Mouse (Mus musculus): Measurements from ENCODE around the gene C2cd3. TPM values are rescaled to one million over a fixed set of nuclear protein-coding genes. Genes with fewer than 3 reads are reported as not detected.
A peak's percentile ranks its signal among the peaks of the same experiment; 100 is the strongest.

Gene C2cd3
- polyA plus RNA-seq, 1 experiment from 2014 or later = 23.6 TPM

GRCm38 (mm10) chr7:100388174-100388573, 16.1 kb downstream of the C2cd3 start:
- H3K27me3 ChIP-seq (replicated peaks; ENCODE audit: control insufficient read depth, insufficient read depth, low read length) = no peaks in the 10 kb centered on the region
- no peak overlapping the region for H3K4me2 ChIP-seq (ENCODE audit: low read length)
- H3K9ac ChIP-seq (ENCODE audit: low read length) = no peak overlapping the region
- ATAC-seq (replicated peaks; ENCODE audit: low FRiP score, low TSS enrichment, low read depth) (no peak), DNase-seq (ENCODE audit: low spot score) (no peak)
- H3K9me3 ChIP-seq (ENCODE audit: control insufficient read depth, low read length) = no peaks in the 10 kb centered on the region
- H3K4me1 ChIP-seq (replicated peaks; ENCODE audit: control insufficient read depth, insufficient read depth, low read length) = no peaks in the 10 kb centered on the region
- H3K36me3 ChIP-seq (ENCODE audit: control insufficient read depth, insufficient read depth, low read length) = peaks cover 35% of the 10 kb centered on the region
- H3K27ac ChIP-seq (ENCODE audit: low read depth) = no peak overlapping the region
- H3K4me3 ChIP-seq (ENCODE audit: low read depth, low read length) = no peak overlapping the region
- WGBS = 94% methylated on average over 2 of the region's 2 CpGs

- H3K9me3 ChIP-seq (ENCODE audit: control insufficient read depth, low read length) = no peaks in the 10 kb centered on the region
- H3K4me3 ChIP-seq (ENCODE audit: low read depth, low read length) = no peak overlapping the region
- no peaks in the 10 kb centered on the region for H3K4me1 ChIP-seq (replicated peaks; ENCODE audit: control insufficient read depth, insufficient read depth, low read length)
- ATAC-seq (replicated peaks; ENCODE audit: low FRiP score, low TSS enrichment, low read depth) = no peak
- no peak for DNase-seq (ENCODE audit: low spot score)
- peaks cover 48% of the 10 kb centered on the region for H3K36me3 ChIP-seq (ENCODE audit: control insufficient read depth, insufficient read depth, low read length)
- H3K27me3 ChIP-seq (replicated peaks; ENCODE audit: control insufficient read depth, insufficient read depth, low read length) = no peaks in the 10 kb centered on the region
- WGBS = 86% methylated on average over 8 of the region's 8 CpGs
- no peak overlapping the region for H3K4me2 ChIP-seq (ENCODE audit: low read length)
- H3K27ac ChIP-seq (ENCODE audit: low read depth) = no peak overlapping the region
- H3K9ac ChIP-seq (ENCODE audit: low read length) = no peak overlapping the region
Observed at GRCm38 (mm10) chr7:100390166-100390565, 18.1 kb downstream of the C2cd3 start.

GRCm38 (mm10) chr7:100392265-100392664, 20.2 kb downstream of the C2cd3 start:
- Histone ChIP-seq H3K27ac (ENCODE audit: low read depth) (no peak overlapping the region), H3K36me3 (ENCODE audit: control insufficient read depth, insufficient read depth, low read length) (peaks cover 68% of the 10 kb centered on the region), H3K4me2 (ENCODE audit: low read length) (no peak overlapping the region), H3K9ac (ENCODE audit: low read length) (no peak overlapping the region), H3K4me3 (ENCODE audit: low read depth, low read length) (no peak overlapping the region), H3K27me3 (replicated peaks; ENCODE audit: control insufficient read depth, insufficient read depth, low read length) (no peaks in the 10 kb centered on the region), H3K4me1 (replicated peaks; ENCODE audit: control insufficient read depth, insufficient read depth, low read length) (no peaks in the 10 kb centered on the region), H3K9me3 (ENCODE audit: control insufficient read depth, low read length) (no peaks in the 10 kb centered on the region)
- DNase-seq (ENCODE audit: low spot score) = no peak
- ATAC-seq (replicated peaks; ENCODE audit: low FRiP score, low TSS enrichment, low read depth) = no peak
- WGBS = 69% methylated on average over 2 of the region's 2 CpGs

- Histone ChIP-seq H3K27me3 (replicated peaks; ENCODE audit: control insufficient read depth, insufficient read depth, low read length) (no peaks in the 10 kb centered on the region), H3K27ac (ENCODE audit: low read depth) (no peak overlapping the region), H3K9ac (ENCODE audit: low read length) (no peak overlapping the region), H3K36me3 (ENCODE audit: control insufficient read depth, insufficient read depth, low read length) (peaks cover 61% of the 10 kb centered on the region), H3K4me1 (replicated peaks; ENCODE audit: control insufficient read depth, insufficient read depth, low read length) (no peaks in the 10 kb centered on the region), H3K9me3 (ENCODE audit: control insufficient read depth, low read length) (no peaks in the 10 kb centered on the region), H3K4me3 (ENCODE audit: low read depth, low read length) (no peak overlapping the region), H3K4me2 (ENCODE audit: low read length) (no peak overlapping the region)
- 63% methylated on average over 8 of the region's 8 CpGs for WGBS
- ATAC-seq (replicated peaks; ENCODE audit: low FRiP score, low TSS enrichment, low read depth) (no peak), DNase-seq (ENCODE audit: low spot score) (no peak)
Observed at GRCm38 (mm10) chr7:100399231-100399913, 27.3 kb downstream of the C2cd3 start.

- Histone ChIP-seq H3K4me1 (replicated peaks; ENCODE audit: control insufficient read depth, insufficient read depth, low read length) (no peaks in the 10 kb centered on the region), H3K4me2 (ENCODE audit: low read length) (no peak overlapping the region), H3K27ac (ENCODE audit: low read depth) (no peak overlapping the region), H3K27me3 (replicated peaks; ENCODE audit: control insufficient read depth, insufficient read depth, low read length) (no peaks in the 10 kb centered on the region), H3K36me3 (ENCODE audit: control insufficient read depth, insufficient read depth, low read length) (peaks cover 60% of the 10 kb centered on the region), H3K9ac (ENCODE audit: low read length) (no peak overlapping the region), H3K9me3 (ENCODE audit: control insufficient read depth, low read length) (no peaks in the 10 kb centered on the region), H3K4me3 (ENCODE audit: low read depth, low read length) (no peak overlapping the region)
- no peak for DNase-seq (ENCODE audit: low spot score)
- 22% methylated on average over 4 of the region's 4 CpGs for WGBS
- ATAC-seq (replicated peaks; ENCODE audit: low FRiP score, low TSS enrichment, low read depth) = peak; percentile 55; the same call in 1 of the 2 replicates
Observed at GRCm38 (mm10) chr7:100400899-100401539, 29.0 kb downstream of the C2cd3 start.

- Histone ChIP-seq H3K4me3 (ENCODE audit: low read depth, low read length) (no peak overlapping the region), H3K9ac (ENCODE audit: low read length) (no peak overlapping the region), H3K9me3 (ENCODE audit: control insufficient read depth, low read length) (no peaks in the 10 kb centered on the region), H3K27ac (ENCODE audit: low read depth) (no peak overlapping the region), H3K4me2 (ENCODE audit: low read length) (no peak overlapping the region), H3K27me3 (replicated peaks; ENCODE audit: control insufficient read depth, insufficient read depth, low read length) (no peaks in the 10 kb centered on the region), H3K36me3 (ENCODE audit: control insufficient read depth, insufficient read depth, low read length) (peaks cover 61% of the 10 kb centered on the region), H3K4me1 (replicated peaks; ENCODE audit: control insufficient read depth, insufficient read depth, low read length) (no peaks in the 10 kb centered on the region)
- WGBS = 78% methylated on average over 4 of the region's 4 CpGs
- no peak for ATAC-seq (replicated peaks; ENCODE audit: low FRiP score, low TSS enrichment, low read depth)
- DNase-seq (ENCODE audit: low spot score) = no peak
Observed at GRCm38 (mm10) chr7:100402715-100403114, 30.7 kb downstream of the C2cd3 start.

- H3K27me3 ChIP-seq (replicated peaks; ENCODE audit: control insufficient read depth, insufficient read depth, low read length) = no peaks in the 10 kb centered on the region
- peaks cover 80% of the 10 kb centered on the region for H3K36me3 ChIP-seq (ENCODE audit: control insufficient read depth, insufficient read depth, low read length)
Observed at GRCm38 (mm10) chr7:100407677-100408076, 35.6 kb downstream of the C2cd3 start.

GRCm38 (mm10) chr7:100408684-100409083, 36.7 kb downstream of the C2cd3 start:
- Histone ChIP-seq H3K27me3 (replicated peaks; ENCODE audit: control insufficient read depth, insufficient read depth, low read length) (no peaks in the 10 kb centered on the region), H3K27ac (ENCODE audit: low read depth) (no peak overlapping the region), H3K4me2 (ENCODE audit: low read length) (no peak overlapping the region), H3K4me3 (ENCODE audit: low read depth, low read length) (no peak overlapping the region), H3K4me1 (replicated peaks; ENCODE audit: control insufficient read depth, insufficient read depth, low read length) (no peaks in the 10 kb centered on the region), H3K9ac (ENCODE audit: low read length) (no peak overlapping the region), H3K9me3 (ENCODE audit: control insufficient read depth, low read length) (no peaks in the 10 kb centered on the region), H3K36me3 (ENCODE audit: control insufficient read depth, insufficient read depth, low read length) (peaks cover 78% of the 10 kb centered on the region)
- no peak for ATAC-seq (replicated peaks; ENCODE audit: low FRiP score, low TSS enrichment, low read depth)
- WGBS = 86% methylated on average over 4 of the region's 4 CpGs
- DNase-seq (ENCODE audit: low spot score) = no peak

More at GRCm38 (mm10) chr7:100407677-100408076, 35.6 kb downstream of the C2cd3 start:
- Histone ChIP-seq H3K27ac (ENCODE audit: low read depth) (no peak overlapping the region), H3K4me2 (ENCODE audit: low read length) (no peak overlapping the region), H3K9ac (ENCODE audit: low read length) (no peak overlapping the region), H3K4me1 (replicated peaks; ENCODE audit: control insufficient read depth, insufficient read depth, low read length) (no peaks in the 10 kb centered on the region), H3K9me3 (ENCODE audit: control insufficient read depth, low read length) (no peaks in the 10 kb centered on the region), H3K4me3 (ENCODE audit: low read depth, low read length) (no peak overlapping the region)
- no peak for DNase-seq (ENCODE audit: low spot score)
- ATAC-seq (replicated peaks; ENCODE audit: low FRiP score, low TSS enrichment, low read depth) = no peak
- WGBS = 92% methylated on average over 5 of the region's 5 CpGs

- WGBS = 94% methylated on average over 3 of the region's 3 CpGs
- no peak overlapping the region for H3K4me3 ChIP-seq (ENCODE audit: low read depth, low read length)
- H3K4me1 ChIP-seq (replicated peaks; ENCODE audit: control insufficient read depth, insufficient read depth, low read length) = no peaks in the 10 kb centered on the region
- peaks cover 86% of the 10 kb centered on the region for H3K36me3 ChIP-seq (ENCODE audit: control insufficient read depth, insufficient read depth, low read length)
- no peak overlapping the region for H3K9ac ChIP-seq (ENCODE audit: low read length)
- H3K27me3 ChIP-seq (replicated peaks; ENCODE audit: control insufficient read depth, insufficient read depth, low read length) = no peaks in the 10 kb centered on the region
- H3K4me2 ChIP-seq (ENCODE audit: low read length) = no peak overlapping the region
- no peak for ATAC-seq (replicated peaks; ENCODE audit: low FRiP score, low TSS enrichment, low read depth)
- H3K9me3 ChIP-seq (ENCODE audit: control insufficient read depth, low read length) = no peaks in the 10 kb centered on the region
- peak; percentile 13 for DNase-seq (ENCODE audit: low spot score)
- H3K27ac ChIP-seq (ENCODE audit: low read depth) = no peak overlapping the region
Observed at GRCm38 (mm10) chr7:100425795-100426194, 53.8 kb downstream of the C2cd3 start.
